Mouse (Mus musculus): ENCODE measurements around the gene Necab3. TPM values are rescaled to one million over a fixed set of nuclear protein-coding genes. Genes with fewer than 3 reads are reported as not detected.

Necab3 gene
- polyA plus RNA-seq, 1 experiment from 2014 or later, result 2.7 TPM

GRCm38 (mm10) chr2:154551476-154551875 is 7.2 kb downstream of the Necab3 start, which contains the start of gene Actl10:
TSS of gene Actl10 (plus strand) at chr2:154551776.
- H3K27me3 ChIP-seq (ENCODE audit: control insufficient read depth, insufficient read depth, low read depth, low read length), result peaks cover 14% of the 10 kb centered on the region
- H3K4me1 ChIP-seq (replicated peaks; ENCODE audit: control insufficient read depth, insufficient read depth, low read length), result peaks cover 20% of the 10 kb centered on the region
- H3K4me2 ChIP-seq (ENCODE audit: low read depth, low read length), result peak within 1 kb of the TSS; percentile 49
- no peak for ATAC-seq (ENCODE audit: low read depth)
- 78% methylated on average over 4 of the region's 4 CpGs for WGBS
- H3K36me3 ChIP-seq (ENCODE audit: control insufficient read depth, insufficient read depth, low read length), result no peaks in the 10 kb centered on the region
- H3K9me3 ChIP-seq (ENCODE audit: control insufficient read depth, low read length), result no peaks in the 10 kb centered on the region
- peak within 1 kb of the TSS; percentile 18 for H3K4me3 ChIP-seq (ENCODE audit: low read length)
- no peak within 1 kb of the TSS for H3K27ac ChIP-seq (ENCODE audit: low read length)
- peak within 1 kb of the TSS; percentile 12 for H3K9ac ChIP-seq (ENCODE audit: low read length)

GRCm38 (mm10) chr2:154550937-154551336 is 7.8 kb downstream of the Necab3 start:
- 70% methylated on average over 2 of the region's 2 CpGs for whole genome bisulfite sequencing
- no peaks in the 10 kb centered on the region for H3K9me3 ChIP-seq (ENCODE audit: control insufficient read depth, low read length)
- no peak for ATAC-seq (ENCODE audit: low read depth)
- peaks cover 14% of the 10 kb centered on the region for H3K27me3 ChIP-seq (ENCODE audit: control insufficient read depth, insufficient read depth, low read depth, low read length)
- no peak overlapping the region for H3K4me3 ChIP-seq (ENCODE audit: low read length)
- peaks cover 20% of the 10 kb centered on the region for H3K4me1 ChIP-seq (replicated peaks; ENCODE audit: control insufficient read depth, insufficient read depth, low read length)
- no peak overlapping the region for H3K27ac ChIP-seq (ENCODE audit: low read length)
- no peak overlapping the region for H3K9ac ChIP-seq (ENCODE audit: low read length)
- H3K4me2 ChIP-seq (ENCODE audit: low read depth, low read length), result no peak overlapping the region
- no peaks in the 10 kb centered on the region for H3K36me3 ChIP-seq (ENCODE audit: control insufficient read depth, insufficient read depth, low read length)

GRCm38 (mm10) chr2:154549886-154550189 is 8.9 kb downstream of the Necab3 start:
- Histone ChIP-seq H3K9ac (ENCODE audit: low read length) (no peak overlapping the region), H3K4me2 (ENCODE audit: low read depth, low read length) (peak overlapping the region; percentile 95), H3K27ac (ENCODE audit: low read length) (no peak overlapping the region), H3K4me1 (replicated peaks; ENCODE audit: control insufficient read depth, insufficient read depth, low read length) (peaks cover 20% of the 10 kb centered on the region), H3K9me3 (ENCODE audit: control insufficient read depth, low read length) (no peaks in the 10 kb centered on the region), H3K27me3 (ENCODE audit: control insufficient read depth, insufficient read depth, low read depth, low read length) (peaks cover 14% of the 10 kb centered on the region), H3K4me3 (ENCODE audit: low read length) (peak overlapping the region; percentile 48), H3K36me3 (ENCODE audit: control insufficient read depth, insufficient read depth, low read length) (no peaks in the 10 kb centered on the region)
- 12% methylated on average over 20 of the region's 20 CpGs for WGBS
- ATAC-seq (ENCODE audit: low read depth), result no peak

- peak; percentile 71 for ATAC-seq (ENCODE audit: low read depth)
- no peaks in the 10 kb centered on the region for H3K36me3 ChIP-seq (ENCODE audit: control insufficient read depth, insufficient read depth, low read length)
- peak overlapping the region; percentile 59 for H3K9ac ChIP-seq (ENCODE audit: low read length)
- H3K4me2 ChIP-seq (ENCODE audit: low read depth, low read length), result peak overlapping the region; percentile 95
- H3K27me3 ChIP-seq (ENCODE audit: control insufficient read depth, insufficient read depth, low read depth, low read length), result peaks cover 14% of the 10 kb centered on the region
- peaks cover 20% of the 10 kb centered on the region for H3K4me1 ChIP-seq (replicated peaks; ENCODE audit: control insufficient read depth, insufficient read depth, low read length)
- 3% methylated on average over 47 of the region's 48 CpGs for WGBS
- no peak overlapping the region for H3K27ac ChIP-seq (ENCODE audit: low read length)
- no peaks in the 10 kb centered on the region for H3K9me3 ChIP-seq (ENCODE audit: control insufficient read depth, low read length)
- peak overlapping the region; percentile 48 for H3K4me3 ChIP-seq (ENCODE audit: low read length)
Measured at GRCm38 (mm10) chr2:154549127-154549885, 9.4 kb downstream of the Necab3 start.

GRCm38 (mm10) chr2:154548688-154549087 is 10.0 kb downstream of the Necab3 start:
- peaks cover 14% of the 10 kb centered on the region for H3K27me3 ChIP-seq (ENCODE audit: control insufficient read depth, insufficient read depth, low read depth, low read length)
- 44% methylated on average over 3 of the region's 3 CpGs for WGBS
- no peak for ATAC-seq (ENCODE audit: low read depth)
- no peak overlapping the region for H3K27ac ChIP-seq (ENCODE audit: low read length)
- no peak overlapping the region for H3K4me2 ChIP-seq (ENCODE audit: low read depth, low read length)
- peaks cover 20% of the 10 kb centered on the region for H3K4me1 ChIP-seq (replicated peaks; ENCODE audit: control insufficient read depth, insufficient read depth, low read length)
- H3K4me3 ChIP-seq (ENCODE audit: low read length), result no peak overlapping the region
- no peaks in the 10 kb centered on the region for H3K9me3 ChIP-seq (ENCODE audit: control insufficient read depth, low read length)
- no peak overlapping the region for H3K9ac ChIP-seq (ENCODE audit: low read length)
- no peaks in the 10 kb centered on the region for H3K36me3 ChIP-seq (ENCODE audit: control insufficient read depth, insufficient read depth, low read length)

GRCm38 (mm10) chr2:154546711-154547110 is 12.0 kb downstream of the Necab3 start, which contains the start of gene 1700003F12Rik:
TSS of gene 1700003F12Rik (plus strand) at chr2:154547085.
- 88% methylated on average over 10 of the region's 10 CpGs for WGBS
- H3K4me3 ChIP-seq (ENCODE audit: low read length), result no peak within 1 kb of the TSS
- no peaks in the 10 kb centered on the region for H3K9me3 ChIP-seq (ENCODE audit: control insufficient read depth, low read length)
- no peak for ATAC-seq (ENCODE audit: low read depth)
- peaks cover 9% of the 10 kb centered on the region for H3K4me1 ChIP-seq (replicated peaks; ENCODE audit: control insufficient read depth, insufficient read depth, low read length)
- H3K36me3 ChIP-seq (ENCODE audit: control insufficient read depth, insufficient read depth, low read length), result no peaks in the 10 kb centered on the region
- H3K27ac ChIP-seq (ENCODE audit: low read length), result no peak within 1 kb of the TSS
- H3K9ac ChIP-seq (ENCODE audit: low read length), result no peak within 1 kb of the TSS
- H3K4me2 ChIP-seq (ENCODE audit: low read depth, low read length), result no peak within 1 kb of the TSS
- H3K27me3 ChIP-seq (ENCODE audit: control insufficient read depth, insufficient read depth, low read depth, low read length), result peaks cover 12% of the 10 kb centered on the region

GRCm38 (mm10) chr2:154543567-154544347 is 14.9 kb downstream of the Necab3 start:
- Histone ChIP-seq H3K4me2 (ENCODE audit: low read depth, low read length) (no peak overlapping the region), H3K27me3 (ENCODE audit: control insufficient read depth, insufficient read depth, low read depth, low read length) (no peaks in the 10 kb centered on the region), H3K9me3 (ENCODE audit: control insufficient read depth, low read length) (no peaks in the 10 kb centered on the region), H3K36me3 (ENCODE audit: control insufficient read depth, insufficient read depth, low read length) (no peaks in the 10 kb centered on the region), H3K27ac (ENCODE audit: low read length) (no peak overlapping the region), H3K4me3 (ENCODE audit: low read length) (no peak overlapping the region), H3K4me1 (replicated peaks; ENCODE audit: control insufficient read depth, insufficient read depth, low read length) (no peaks in the 10 kb centered on the region), H3K9ac (ENCODE audit: low read length) (no peak overlapping the region)
- WGBS, result 82% methylated on average over 9 of the region's 9 CpGs
- ATAC-seq (ENCODE audit: low read depth), result no peak; the same call in 1 of the 2 replicates

GRCm38 (mm10) chr2:154541630-154542029 is 17.1 kb downstream of the Necab3 start:
- H3K4me3 ChIP-seq (ENCODE audit: low read length), result no peak overlapping the region
- H3K27ac ChIP-seq (ENCODE audit: low read length), result no peak overlapping the region
- no peaks in the 10 kb centered on the region; the same call in 1 of the 2 replicates for H3K36me3 ChIP-seq (ENCODE audit: control insufficient read depth, insufficient read depth, low read length)
- WGBS, result 80% methylated on average over 2 of the region's 2 CpGs
- H3K4me1 ChIP-seq (replicated peaks; ENCODE audit: control insufficient read depth, insufficient read depth, low read length), result no peaks in the 10 kb centered on the region
- no peaks in the 10 kb centered on the region for H3K9me3 ChIP-seq (ENCODE audit: control insufficient read depth, low read length)
- no peak for ATAC-seq (ENCODE audit: low read depth)
- H3K9ac ChIP-seq (ENCODE audit: low read length), result no peak overlapping the region
- no peak overlapping the region for H3K4me2 ChIP-seq (ENCODE audit: low read depth, low read length)
- H3K27me3 ChIP-seq (ENCODE audit: control insufficient read depth, insufficient read depth, low read depth, low read length), result no peaks in the 10 kb centered on the region

GRCm38 (mm10) chr2:154539720-154540119 is 19.0 kb downstream of the Necab3 start:
- no peaks in the 10 kb centered on the region for H3K4me1 ChIP-seq (replicated peaks; ENCODE audit: control insufficient read depth, insufficient read depth, low read length)
- no peaks in the 10 kb centered on the region for H3K27me3 ChIP-seq (ENCODE audit: control insufficient read depth, insufficient read depth, low read depth, low read length)
- no peak overlapping the region for H3K4me3 ChIP-seq (ENCODE audit: low read length)
- no peak overlapping the region for H3K4me2 ChIP-seq (ENCODE audit: low read depth, low read length)
- no peak for ATAC-seq (ENCODE audit: low read depth)
- H3K36me3 ChIP-seq (ENCODE audit: control insufficient read depth, insufficient read depth, low read length), result peaks cover 9% of the 10 kb centered on the region
- H3K9me3 ChIP-seq (ENCODE audit: control insufficient read depth, low read length), result no peaks in the 10 kb centered on the region
- no peak overlapping the region for H3K27ac ChIP-seq (ENCODE audit: low read length)
- WGBS, result 80% methylated on average over 3 of the region's 3 CpGs
- no peak overlapping the region for H3K9ac ChIP-seq (ENCODE audit: low read length)
